Mouse (Mus musculus) spleen, adult 10 weeks (tissue): ENCODE data around the gene Zfp566. TPM values are rescaled to one million over a fixed set of nuclear protein-coding genes. Genes with fewer than 3 reads are reported as not detected.

Experiments
- polyA plus RNA-seq: library from polyadenylated mRNA; stranded (reverse); fragments of 350-450 nt; fragmentation: Illumina TruSeq; extraction: RNeasy Lipid Tissue Mini Kit (QIAGEN cat#74804); gene quantifications from one replicate; pipeline ENCODE4 v1.2.3, GENCODE M21; 2015; ENCODE audit warnings: low replicate concordance; ENCODE audit not compliant: insufficient read depth

The Zfp566 gene
- 10.1 TPM for polyA plus RNA-seq

DNA sequence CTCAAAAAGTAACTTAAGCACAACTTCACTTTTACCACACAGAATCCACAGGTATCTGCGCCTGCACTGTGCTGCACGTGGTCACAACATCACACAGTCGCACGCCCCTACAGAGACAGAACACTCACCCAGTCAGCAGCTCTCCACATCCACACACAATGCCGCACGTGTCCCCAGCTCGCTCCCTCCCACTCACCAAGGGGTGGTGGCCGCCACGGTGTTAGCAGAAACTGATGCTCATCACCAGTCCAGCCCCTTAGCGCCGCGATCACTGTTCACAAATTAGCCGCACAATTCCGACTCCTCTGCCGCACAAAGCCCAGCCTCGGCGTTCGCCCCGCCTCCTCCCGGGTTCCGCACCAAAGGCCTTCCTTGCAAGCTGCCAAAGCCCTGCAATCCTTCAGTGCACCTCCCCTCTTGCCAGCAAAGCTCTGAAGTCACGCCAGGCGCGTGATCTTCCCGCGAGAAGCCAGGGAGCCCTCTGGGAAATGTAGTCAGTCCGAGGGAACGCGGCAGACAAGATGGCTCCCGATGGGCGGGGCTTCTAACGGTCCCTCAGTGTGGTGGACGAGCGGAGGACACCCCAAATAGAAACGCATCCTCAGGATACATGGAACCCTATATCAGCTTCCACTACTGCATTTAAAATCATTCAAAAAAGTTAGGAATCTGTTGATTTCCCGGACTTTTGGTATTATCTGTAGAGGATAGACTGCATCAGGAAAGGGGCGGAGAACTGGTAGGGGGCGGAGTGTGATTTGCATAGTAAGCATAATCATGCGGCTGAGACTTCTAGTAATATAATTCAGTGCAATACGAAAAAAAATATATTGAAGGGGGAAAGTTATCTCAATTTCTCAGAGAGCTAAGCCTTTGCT lies at the start of gene Zfp566, which contains the start of gene Gm26920:
TSS of gene Zfp566 (minus strand) at position 436 of the 878 bp plus-strand sequence.
TSS of gene Gm26920 (minus strand) at position 319 of the 878 bp plus-strand sequence.

GRCm38 (mm10) chr7:30121308-30122187 lies 31.2 kb upstream of the Zfp566 start, which contains the start of gene Zfp382:
Gene Zfp382 (plus strand): TSS chr7:30121942.

DNA sequence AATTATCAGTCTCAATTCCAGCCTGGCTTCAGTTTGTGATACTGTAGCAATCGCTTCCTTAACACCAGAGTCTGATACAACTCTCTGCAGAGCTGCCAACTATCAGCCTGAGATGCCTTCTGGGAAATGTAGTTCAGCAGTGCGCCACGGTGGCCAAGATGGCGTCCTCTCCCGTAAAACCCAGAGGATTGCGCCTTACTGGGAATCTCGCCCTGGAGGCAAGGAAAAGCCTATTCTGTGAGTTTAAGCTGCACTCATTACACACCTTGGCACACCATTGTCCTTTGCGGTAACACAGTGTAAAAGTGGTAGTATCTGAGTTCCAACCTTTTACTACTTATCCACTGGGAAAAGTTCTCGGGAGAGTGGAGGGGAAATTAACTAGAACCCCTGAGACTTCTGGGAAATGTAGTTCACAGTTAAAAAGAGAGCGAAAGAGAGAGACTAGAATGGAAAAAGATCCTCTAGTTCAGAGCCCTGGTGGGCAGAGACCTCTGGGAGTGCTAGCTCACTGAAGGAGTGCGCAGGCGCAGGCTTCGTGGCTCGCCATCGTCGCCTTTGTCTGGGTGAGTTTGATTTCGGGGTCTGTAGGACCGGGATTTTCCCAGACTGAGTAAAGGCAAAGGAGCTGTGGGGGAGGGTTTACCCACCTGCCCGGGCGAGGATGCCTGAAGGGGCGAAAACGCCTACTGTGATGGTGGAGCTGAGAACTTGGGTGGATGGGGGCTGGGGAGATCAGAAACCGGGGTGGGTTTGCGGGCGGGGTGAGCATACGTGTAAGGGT lies 4.5 kb upstream of the Zfp566 start, which contains the start of gene Zfp260:
TSS of gene Zfp260 (plus strand) at position 132 of the 784 bp plus-strand sequence.

DNA sequence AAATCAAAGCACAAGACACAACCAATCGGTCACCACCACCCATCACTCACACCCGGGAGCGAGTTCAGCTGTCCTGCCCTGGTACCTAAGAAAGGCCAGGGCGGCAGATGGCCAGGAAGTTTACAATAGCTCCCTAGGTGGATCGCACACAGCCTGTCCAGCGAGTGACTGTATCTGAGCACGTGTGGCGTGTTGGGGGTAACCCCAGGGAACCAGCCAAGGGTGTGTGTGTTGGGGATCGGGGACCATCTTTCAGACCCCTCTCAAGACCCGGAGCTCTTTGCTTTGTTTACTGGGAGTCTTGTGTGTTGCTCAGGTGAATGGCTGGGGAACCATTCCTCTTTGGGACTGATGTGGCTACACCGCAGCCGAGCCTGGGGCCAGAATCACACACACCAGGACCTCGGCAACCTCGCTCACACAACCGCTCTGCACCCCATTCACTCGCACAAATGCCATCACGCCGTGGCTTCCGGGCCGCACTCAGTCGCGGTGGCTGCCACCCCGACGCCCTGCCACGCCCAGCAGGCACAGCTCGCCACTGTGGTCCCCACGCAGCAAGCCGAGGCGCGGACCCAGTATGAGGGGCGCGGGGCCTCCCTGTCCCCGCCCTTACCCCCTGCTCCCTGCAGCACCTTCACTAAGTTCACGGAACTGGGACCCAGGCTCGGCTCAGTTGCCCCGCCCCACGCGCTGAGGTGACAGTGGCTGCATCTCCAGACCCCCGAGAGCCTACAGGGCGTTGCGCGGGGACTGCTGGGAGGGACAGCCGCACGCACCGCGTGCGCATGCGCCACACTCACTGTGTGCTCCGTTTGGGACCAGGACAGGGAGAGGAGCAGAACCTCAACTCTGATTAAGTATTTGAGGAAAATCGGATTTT lies 17.9 kb downstream of the Zfp566 start, which contains the start of gene Zfp82:
TSS of gene Zfp82 (minus strand) at position 755 of the 883 bp plus-strand sequence.

GRCm38 (mm10) chr7:30050882-30051548 lies 39.3 kb downstream of the Zfp566 start, which contains the start of gene Zfp14:
Gene Zfp14 (minus strand): TSS chr7:30051380.

Other genes with a start within 250 kb of the Zfp566 start
- 6.4 TPM for gene Zfp940, start 236.9 kb downstream of the Zfp566 start, polyA plus RNA-seq
- gene Zfp420, start 230.5 kb downstream of the Zfp566 start, polyA plus RNA-seq, result 30.2 TPM
- 6.2 TPM for gene Zfp27, start 184.0 kb downstream of the Zfp566 start, polyA plus RNA-seq
- 9.2 TPM for gene Zfp383, start 182.3 kb downstream of the Zfp566 start, polyA plus RNA-seq
- 7.3 TPM for gene Zfp74, start 136.4 kb downstream of the Zfp566 start, polyA plus RNA-seq
- 11.5 TPM for gene Zfp568, start 106.6 kb downstream of the Zfp566 start, polyA plus RNA-seq
- 6.0 TPM for gene Zfp14, start 39.1 kb downstream of the Zfp566 start, polyA plus RNA-seq
- gene Zfp82, start 17.6 kb downstream of the Zfp566 start, polyA plus RNA-seq, result 10.2 TPM
- 1.5 TPM for gene Gm26920, start 117 bp downstream of the Zfp566 start, polyA plus RNA-seq
- gene Zfp260, start 4.2 kb upstream of the Zfp566 start, polyA plus RNA-seq, result 76.0 TPM
- gene Zfp382, start 31.4 kb upstream of the Zfp566 start, polyA plus RNA-seq, result 8.5 TPM
- gene Zfp146, start 79.2 kb upstream of the Zfp566 start, polyA plus RNA-seq, result 56.8 TPM
- not detected for gene Cox7a1, start 93.6 kb upstream of the Zfp566 start, polyA plus RNA-seq
- 236 TPM for gene Capns1, start 108.3 kb upstream of the Zfp566 start, polyA plus RNA-seq
- gene Polr2i, start 141.4 kb upstream of the Zfp566 start, polyA plus RNA-seq, result 7.5 TPM
- 39.6 TPM for gene Tbcb, start 141.7 kb upstream of the Zfp566 start, polyA plus RNA-seq
- gene Ovol3, start 145.2 kb upstream of the Zfp566 start, polyA plus RNA-seq, result not detected
- 0.23 TPM for gene Thap8, start 189.6 kb upstream of the Zfp566 start, polyA plus RNA-seq
- 3.9 TPM for gene Wdr62, start 189.9 kb upstream of the Zfp566 start, polyA plus RNA-seq
- gene Clip3, start 201.2 kb upstream of the Zfp566 start, polyA plus RNA-seq, result 15.0 TPM
- gene Alkbh6, start 218.2 kb upstream of the Zfp566 start, polyA plus RNA-seq, result 25.9 TPM
- gene Syne4, start 224.3 kb upstream of the Zfp566 start, polyA plus RNA-seq, result 3.6 TPM
- 1.0 TPM for gene E130208F15Rik, start 231.2 kb upstream of the Zfp566 start, polyA plus RNA-seq
- gene Sdhaf1, start 233.4 kb upstream of the Zfp566 start, polyA plus RNA-seq, result 12.5 TPM